Mouse (Mus musculus): Measurements from ENCODE around the gene Zdhhc3.

DNA sequence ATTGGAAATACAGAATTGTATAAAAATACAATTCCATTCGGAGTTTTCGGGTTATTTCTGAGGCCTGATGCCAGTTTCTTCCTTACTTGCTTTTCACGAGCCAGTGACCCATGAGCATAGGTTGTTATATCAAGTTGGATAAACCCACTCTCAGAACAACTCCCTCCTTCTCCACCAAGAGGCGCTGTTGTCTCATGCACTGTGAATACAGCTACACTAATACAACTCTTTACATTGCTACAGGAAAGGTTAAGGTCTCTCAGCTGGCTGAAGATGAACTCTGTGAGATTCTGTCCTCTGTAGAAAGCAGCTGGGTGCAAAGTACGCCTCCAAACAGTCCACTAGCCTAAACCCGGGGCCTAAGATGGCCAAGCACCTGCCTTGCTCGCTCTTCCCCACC is 46.3 kb upstream of the Zdhhc3 start:
- TF ChIP-seq CTCF (IDR thresholded peaks at IDR 0.05; ENCODE audit: low read depth) (peak; percentile 73), EP300 (IDR thresholded peaks at IDR 0.05; ENCODE audit: low read depth) (no peak)
